Mouse (Mus musculus): ENCODE measurements at regions not wholly inside any gene's neighbourhood (a gene's known extent, or its start where the extent isn't known, plus 50 kb on each side); places are given as distances from the start of the nearest gene placed in this dataset.

DNA sequence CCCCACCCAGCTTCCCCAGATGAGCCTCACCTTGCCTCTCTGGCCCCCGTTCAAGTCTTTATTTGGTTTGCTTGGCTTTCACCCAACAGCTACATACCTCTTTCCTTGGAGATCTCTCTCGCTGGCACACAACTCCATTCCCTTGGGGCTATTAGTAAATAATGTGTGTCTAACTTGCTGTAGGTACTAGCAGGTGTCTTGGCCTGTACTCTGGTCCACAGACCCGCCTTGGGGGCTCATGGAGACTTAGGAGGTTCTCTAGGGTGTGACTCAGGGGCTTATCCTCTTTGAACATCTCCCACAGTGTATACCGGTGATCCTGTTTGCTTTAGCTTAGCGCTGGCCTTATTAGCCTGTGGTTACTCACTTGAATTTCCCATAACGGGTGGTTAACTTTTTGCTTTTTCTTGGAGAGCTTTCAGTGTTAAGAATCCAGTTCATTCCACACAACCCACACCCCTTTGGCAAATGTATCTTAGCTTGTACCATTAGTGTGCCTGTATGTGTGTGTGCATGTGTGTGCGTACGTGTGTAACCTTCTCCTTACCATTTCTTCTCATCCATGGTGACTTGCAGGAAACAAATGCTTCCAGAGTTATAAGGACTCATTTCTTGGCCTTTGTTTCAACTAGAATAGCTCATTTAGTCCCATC lies 67.3 kb upstream of the Map4k3 start:
- TF ChIP-seq CTCF (IDR thresholded peaks at IDR 0.05; ENCODE audit: control insufficient read depth, insufficient read depth, low read length) (no peak), POLR2A (IDR thresholded peaks at IDR 0.05; ENCODE audit: borderline replicate concordance, control insufficient read depth, low read depth, low read length) (no peak)
